Mouse (Mus musculus): Measurements from ENCODE around the gene Hk2. TPM values are rescaled to one million over a fixed set of nuclear protein-coding genes. Genes with fewer than 3 reads are reported as not detected.
"Not testable (repeated sequence)": the region's sequence is repeated elsewhere in the genome, so short reads cannot be mapped to it uniquely, and the experiment has no call there.

The Hk2 gene
- total RNA-seq, 2 experiments from 2014 or later: 143 to 231 TPM

DNA sequence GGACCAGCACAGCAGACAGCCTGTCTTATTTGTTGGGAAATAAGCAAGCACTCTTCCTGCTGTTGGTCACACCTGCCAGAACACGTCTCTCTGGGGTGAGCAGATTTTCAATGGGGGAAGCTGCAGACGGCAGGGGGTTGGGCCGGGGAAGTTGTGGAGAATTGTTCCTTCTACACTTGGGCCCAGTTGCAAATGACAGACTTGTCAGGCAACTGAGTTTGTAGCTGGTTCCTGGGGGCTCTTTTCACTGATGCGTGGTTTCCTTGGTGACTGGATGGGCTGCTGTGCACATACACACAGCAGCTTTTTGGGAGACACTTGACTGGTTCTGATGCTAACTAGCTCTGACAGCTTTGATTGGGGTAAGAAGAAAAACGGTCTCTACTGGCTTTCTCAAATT lies 74.4 kb downstream of the Hk2 start:
- no peak for DNase-seq (ENCODE audit: low spot score in 2 of 2)

DNA sequence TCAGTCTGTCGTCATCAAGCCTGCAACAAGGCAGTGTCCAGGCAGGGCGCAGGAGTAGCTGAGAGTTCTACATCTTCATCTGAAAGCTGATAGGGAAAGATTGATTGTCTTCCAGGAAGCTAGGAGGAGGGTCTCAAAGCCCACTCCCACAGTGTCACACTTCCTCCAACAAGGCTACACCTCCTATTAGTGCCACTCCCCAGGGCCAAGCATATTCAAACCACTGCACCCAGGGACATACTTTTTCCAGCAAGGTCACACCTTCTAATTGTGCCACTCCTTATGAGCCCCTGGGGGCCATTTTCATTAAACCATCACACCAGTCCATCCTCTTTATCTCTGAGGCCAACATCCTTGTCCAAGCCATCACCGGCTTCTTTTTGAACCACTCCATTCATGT lies 77.5 kb downstream of the Hk2 start:
- no peak for DNase-seq (ENCODE audit: low spot score in 2 of 2)

DNA sequence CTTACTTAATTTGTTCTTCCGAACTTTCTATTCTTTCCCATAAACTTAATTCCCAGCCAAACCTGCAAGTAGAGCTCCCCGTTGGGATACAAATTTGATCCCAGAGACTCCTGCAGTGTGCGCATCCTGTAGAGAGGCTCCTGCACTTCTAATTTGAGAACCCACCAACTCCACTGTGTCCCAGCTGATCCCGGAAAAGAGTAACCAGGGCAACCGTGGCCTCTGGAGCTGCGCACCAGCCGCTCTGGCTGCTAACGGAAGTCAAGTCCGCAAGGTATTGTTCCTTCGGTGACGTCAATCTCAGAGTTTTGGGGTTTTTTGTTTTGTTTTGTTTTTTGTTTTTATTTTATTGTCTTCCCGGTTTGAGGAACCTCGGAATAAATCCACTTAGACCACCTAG lies 79.6 kb downstream of the Hk2 start:
- no peak for DNase-seq (ENCODE audit: low spot score in 2 of 2)

DNA sequence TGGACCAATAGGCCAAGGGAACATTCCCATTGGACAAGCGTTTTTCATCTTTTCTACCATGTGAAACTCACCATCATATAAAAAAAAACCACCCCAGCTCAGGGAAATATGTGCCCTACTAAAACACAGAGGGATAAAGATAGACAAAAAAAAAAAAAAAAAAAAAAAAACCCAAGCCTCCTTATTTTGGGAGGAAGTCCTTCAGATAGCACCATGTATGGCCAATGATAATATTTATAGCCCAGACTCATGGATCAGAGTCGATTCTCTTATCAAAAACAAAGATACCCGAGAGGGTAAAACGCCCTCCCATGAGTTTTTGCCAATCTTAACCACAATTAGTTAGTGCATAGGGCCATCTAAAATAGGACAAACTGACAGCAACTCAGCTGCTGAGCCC lies 84.8 kb downstream of the Hk2 start:
- no peak for DNase-seq (ENCODE audit: low spot score in 2 of 2)

DNA sequence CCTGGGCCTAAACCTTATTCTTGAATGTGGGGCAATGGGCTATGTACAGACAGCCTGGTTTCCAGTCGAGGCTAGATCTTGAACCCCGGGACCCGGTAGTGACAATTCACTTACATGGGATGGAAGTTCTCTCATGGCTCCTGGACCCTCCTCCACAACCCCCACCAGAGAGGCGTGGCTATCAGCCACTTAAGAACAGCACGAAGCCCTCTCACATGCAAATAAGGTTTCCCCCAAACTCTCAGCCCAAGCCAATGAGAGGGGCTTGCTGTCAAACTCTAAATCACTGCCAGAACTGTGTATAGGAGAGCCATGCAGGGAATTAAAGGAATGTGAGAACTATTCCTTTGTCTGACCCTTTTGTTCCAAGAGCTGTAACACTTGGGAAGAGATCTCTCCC lies 85.7 kb downstream of the Hk2 start:
- DNase-seq (ENCODE audit: low spot score in 2 of 2): not testable (repeated sequence)

DNA sequence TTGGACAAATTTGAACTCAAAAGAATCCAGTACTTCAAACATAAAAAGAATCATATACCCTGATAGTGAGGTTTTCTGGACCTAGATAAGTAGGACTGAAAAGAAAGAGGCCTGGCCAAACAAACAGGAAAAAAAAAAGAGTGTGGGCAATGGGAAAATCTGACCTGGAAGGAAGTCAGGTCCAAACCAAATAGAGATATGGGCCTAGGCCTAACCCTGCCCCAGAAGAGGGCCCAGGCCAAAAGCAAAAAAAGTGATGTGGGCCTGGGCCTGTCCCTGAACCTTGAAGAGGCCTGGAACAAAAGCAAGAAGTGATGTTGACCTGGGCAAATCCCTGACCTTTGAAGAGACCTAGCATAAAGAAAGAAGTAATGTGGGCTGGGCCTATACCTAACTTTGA lies 90.1 kb downstream of the Hk2 start:
- DNase-seq (ENCODE audit: low spot score in 2 of 2): no peak

DNA sequence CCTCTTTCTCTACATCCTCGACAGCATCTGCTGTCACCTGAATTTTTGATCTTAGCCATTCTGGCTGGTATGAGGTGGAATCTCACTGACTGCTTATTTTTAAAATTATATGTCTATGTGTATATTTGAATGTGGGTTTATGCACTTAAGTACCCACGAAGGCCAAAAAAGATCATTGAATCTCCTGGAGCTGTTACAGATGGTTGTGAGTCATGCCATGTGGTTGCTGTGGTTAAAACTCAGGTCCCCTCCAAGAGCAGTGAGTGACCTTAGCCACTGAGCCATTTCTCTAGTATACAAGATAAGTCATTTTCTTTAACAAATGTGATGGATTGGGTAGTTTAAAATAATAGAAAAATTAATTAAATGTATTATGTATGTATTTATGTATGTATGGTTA lies 95.0 kb downstream of the Hk2 start:
- DNase-seq (ENCODE audit: low spot score in 2 of 2): not testable (repeated sequence)

DNA sequence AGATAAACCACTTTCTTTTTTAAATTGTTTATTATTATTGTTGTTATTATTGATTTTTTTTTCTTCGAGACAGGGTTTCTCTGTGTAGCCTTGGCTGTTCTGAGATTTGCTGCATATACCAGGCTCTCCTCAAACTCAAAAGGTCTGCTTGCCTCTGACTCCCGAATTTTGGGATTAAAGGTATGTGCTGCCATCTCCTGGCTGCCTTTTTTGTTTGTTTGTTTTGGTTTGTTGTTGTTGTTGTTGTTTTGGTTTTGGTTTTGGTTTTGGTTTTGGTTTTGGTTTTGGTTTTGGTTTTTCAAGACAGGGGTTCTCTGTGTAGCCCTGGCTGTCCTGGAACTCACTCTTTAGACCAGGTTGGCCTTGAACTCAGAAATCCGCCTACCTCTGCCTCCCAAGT lies 96.6 kb downstream of the Hk2 start:
- DNase-seq (ENCODE audit: low spot score in 2 of 2): not testable (repeated sequence)

Other genes with a start within 250 kb of the Hk2 start
- gene Pole4, start 69.1 kb downstream of the Hk2 start, total RNA-seq (2021): 10 to 100 TPM; 35.4 to 42.4 TPM
- under 1 TPM; 0.74 to 0.76 TPM for gene Sema4f, start 165.3 kb upstream of the Hk2 start, total RNA-seq (2021)
- not detected for gene M1ap, start 172.4 kb upstream of the Hk2 start, total RNA-seq (2021)

All from adrenal gland, adult 18-20 months (tissue).